Mouse (Mus musculus): ENCODE measurements around the gene Snx3. TPM values are rescaled to one million over a fixed set of nuclear protein-coding genes. Genes with fewer than 3 reads are reported as not detected.

The Snx3 gene
- polyA plus RNA-seq (2014; fragmentation: Nextera tagmentation; extraction: Ambion mirVana) = 340 and 342 TPM in 2 replicates

GRCm38 (mm10) chr10:42501775-42502348 is at the start of gene Snx3:
Gene Snx3, plus strand, starts transcription at chr10:42502030.
- Histone ChIP-seq H3K9me3 (ENCODE audit: control insufficient read depth, low read length) (no peaks in the 10 kb centered on the region), H3K9ac (ENCODE audit: low read length) (peak within 1 kb of the TSS; percentile 94), H3K4me2 (ENCODE audit: low read length) (peak within 1 kb of the TSS; percentile 76), H3K27me3 (ENCODE audit: control insufficient read depth, insufficient read depth, low read length) (no peaks in the 10 kb centered on the region), H3K4me1 (ENCODE audit: control insufficient read depth in 2 of 2, insufficient read depth in 2 of 2, low read length in 2 of 2) (peaks cover 5 to 13% of the 10 kb centered on the region in 2 experiments), H3K27ac (replicated peaks in 1 of 2; ENCODE audit: control insufficient read depth in 1 of 2, insufficient read depth in 1 of 2, low read depth in 2 of 2, low read length in 2 of 2) (peak within 1 kb of the TSS; percentile 80 to 98), H3K36me3 (ENCODE audit: control insufficient read depth, insufficient read depth, low read length) (peaks cover 23% of the 10 kb centered on the region; the same call in 1 of the 2 replicates), H3K4me3 (ENCODE audit: control insufficient read depth in 1 of 2, insufficient read depth in 1 of 2, low read depth in 1 of 2, low read length in 2 of 2) (peak within 1 kb of the TSS; percentile 85 to 86)
- ATAC-seq (ENCODE audit: insufficient number of reproducible peaks, insufficient read depth, low FRiP score, low read depth) = peak; percentile 96
- under 1% methylated on average over 68 of the region's 68 CpGs for WGBS

GRCm38 (mm10) chr10:42454266-42454665 is 47.6 kb upstream of the Snx3 start:
- 32% methylated on average over 11 of the region's 11 CpGs for WGBS
- 0 out of 2 replicates have a peak, but pooled peaks cover 7% of the 10 kb centered on the region for H3K36me3 ChIP-seq (ENCODE audit: control insufficient read depth, insufficient read depth, low read length)
- no peaks in the 10 kb centered on the region for H3K27me3 ChIP-seq (ENCODE audit: control insufficient read depth, insufficient read depth, low read length)
- H3K4me1 ChIP-seq (ENCODE audit: control insufficient read depth in 2 of 2, insufficient read depth in 2 of 2, low read length in 2 of 2) = peaks cover 6 to 22% of the 10 kb centered on the region in 2 experiments
- H3K4me3 ChIP-seq (ENCODE audit: control insufficient read depth in 1 of 2, insufficient read depth in 1 of 2, low read depth in 1 of 2, low read length in 2 of 2) = no peak overlapping the region
- H3K4me2 ChIP-seq (ENCODE audit: low read length) = no peak overlapping the region
- H3K9me3 ChIP-seq (ENCODE audit: control insufficient read depth, low read length) = peaks cover 5% of the 10 kb centered on the region
- no peak for ATAC-seq (ENCODE audit: insufficient number of reproducible peaks, insufficient read depth, low FRiP score, low read depth)
- no peak overlapping the region for H3K27ac ChIP-seq (replicated peaks in 1 of 2; ENCODE audit: control insufficient read depth in 1 of 2, insufficient read depth in 1 of 2, low read depth in 2 of 2, low read length in 2 of 2)
- no peak overlapping the region for H3K9ac ChIP-seq (ENCODE audit: low read length)

DNA sequence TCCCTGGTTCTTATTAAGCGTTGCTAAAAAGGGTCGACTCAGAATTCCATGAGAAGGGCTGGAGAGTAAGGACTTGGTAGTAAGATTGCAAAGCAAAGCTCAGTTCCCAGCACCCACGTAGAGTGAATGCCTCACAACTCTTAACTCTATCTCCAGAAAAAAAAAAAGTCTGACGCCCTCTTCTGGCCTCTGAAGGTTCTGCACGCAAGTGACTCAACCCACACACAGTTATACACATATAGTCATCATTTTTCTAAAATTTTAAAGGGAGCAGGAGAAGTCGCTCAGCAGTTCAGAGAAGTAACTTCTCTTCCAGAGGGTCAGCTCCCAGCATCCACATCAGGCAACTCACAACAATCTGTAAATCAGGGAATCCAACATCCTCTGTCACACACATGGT is 47.1 kb upstream of the Snx3 start:
- Histone ChIP-seq H3K4me1 (ENCODE audit: control insufficient read depth in 2 of 2, insufficient read depth in 2 of 2, low read length in 2 of 2) (peaks cover 6 to 21% of the 10 kb centered on the region in 2 experiments), H3K9ac (ENCODE audit: low read length) (no peak overlapping the region), H3K27ac (replicated peaks in 1 of 2; ENCODE audit: control insufficient read depth in 1 of 2, insufficient read depth in 1 of 2, low read depth in 2 of 2, low read length in 2 of 2) (no peak overlapping the region), H3K4me2 (ENCODE audit: low read length) (no peak overlapping the region), H3K27me3 (ENCODE audit: control insufficient read depth, insufficient read depth, low read length) (no peaks in the 10 kb centered on the region), H3K4me3 (ENCODE audit: control insufficient read depth in 1 of 2, insufficient read depth in 1 of 2, low read depth in 1 of 2, low read length in 2 of 2) (no peak overlapping the region), H3K9me3 (ENCODE audit: control insufficient read depth, low read length) (peaks cover 10% of the 10 kb centered on the region), H3K36me3 (ENCODE audit: control insufficient read depth, insufficient read depth, low read length) (0 out of 2 replicates have a peak, but pooled peaks cover 7% of the 10 kb centered on the region)
- 65% methylated on average over 6 of the region's 6 CpGs for WGBS
- no peak for ATAC-seq (ENCODE audit: insufficient number of reproducible peaks, insufficient read depth, low FRiP score, low read depth)

DNA sequence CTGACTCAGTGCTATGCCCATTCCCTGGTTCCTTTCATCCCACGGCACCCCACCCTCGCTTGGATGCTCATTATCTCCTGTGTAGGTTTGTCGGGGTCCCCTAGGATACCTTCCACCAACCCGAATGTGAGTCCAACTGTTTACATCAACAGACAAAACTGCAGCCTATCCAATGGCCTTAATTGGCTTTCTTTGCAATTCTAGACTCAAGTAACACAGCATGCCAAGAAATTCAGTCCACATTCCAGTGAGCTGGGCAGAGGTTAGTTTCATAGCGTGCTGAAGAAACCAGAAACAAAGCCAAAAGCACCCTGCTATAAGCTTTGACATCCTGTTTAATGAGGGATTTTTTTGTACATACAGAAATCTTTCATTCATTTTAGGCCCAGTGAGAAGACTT is 45.8 kb upstream of the Snx3 start:
- 80% methylated on average over 5 of the region's 5 CpGs for WGBS
- H3K36me3 ChIP-seq (ENCODE audit: control insufficient read depth, insufficient read depth, low read length) = 0 out of 2 replicates have a peak, but pooled peaks cover 1% of the 10 kb centered on the region
- H3K4me1 ChIP-seq (ENCODE audit: control insufficient read depth in 2 of 2, insufficient read depth in 2 of 2, low read length in 2 of 2) = peaks cover 6 to 21% of the 10 kb centered on the region in 2 experiments
- no peaks in the 10 kb centered on the region for H3K27me3 ChIP-seq (ENCODE audit: control insufficient read depth, insufficient read depth, low read length)
- no peak for ATAC-seq (ENCODE audit: insufficient number of reproducible peaks, insufficient read depth, low FRiP score, low read depth)
- H3K4me2 ChIP-seq (ENCODE audit: low read length) = no peak overlapping the region
- H3K27ac ChIP-seq (replicated peaks in 1 of 2; ENCODE audit: control insufficient read depth in 1 of 2, insufficient read depth in 1 of 2, low read depth in 2 of 2, low read length in 2 of 2) = no peak overlapping the region
- H3K9ac ChIP-seq (ENCODE audit: low read length) = no peak overlapping the region
- H3K9me3 ChIP-seq (ENCODE audit: control insufficient read depth, low read length) = peaks cover 11% of the 10 kb centered on the region
- H3K4me3 ChIP-seq (ENCODE audit: control insufficient read depth in 1 of 2, insufficient read depth in 1 of 2, low read depth in 1 of 2, low read length in 2 of 2) = no peak overlapping the region

DNA sequence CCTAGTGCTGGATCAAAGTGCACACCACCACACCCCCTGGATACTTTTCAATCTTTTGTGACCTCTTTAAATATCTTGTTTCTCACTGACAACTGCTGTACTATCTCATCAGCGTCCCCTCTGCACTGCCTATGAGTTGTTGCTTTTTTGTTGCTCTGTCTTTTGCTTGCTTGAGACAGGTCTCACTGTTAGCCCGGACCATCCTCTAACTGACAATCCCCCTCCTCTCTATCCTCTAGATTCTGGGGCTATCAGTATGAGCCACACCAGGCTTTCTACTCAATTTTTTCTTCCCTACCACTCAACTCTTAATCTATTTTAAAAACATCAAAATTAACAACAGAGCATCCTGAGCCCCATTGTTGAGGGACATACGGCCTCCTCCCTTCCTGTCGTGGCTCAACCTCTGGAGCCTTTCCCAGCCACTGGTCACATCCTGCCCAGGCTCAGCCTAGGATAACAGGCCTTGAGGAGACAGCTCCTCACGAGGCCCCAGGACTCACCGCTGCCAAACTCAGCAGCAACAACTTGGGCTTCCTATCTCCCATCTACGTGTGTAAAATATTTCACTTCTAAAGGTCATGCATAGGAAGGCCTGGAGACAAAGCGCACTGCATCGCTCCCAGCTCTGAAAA is 44.2 kb upstream of the Snx3 start:
- ATAC-seq (ENCODE audit: insufficient number of reproducible peaks, insufficient read depth, low FRiP score, low read depth) = peak; percentile 82
- no peaks in the 10 kb centered on the region for H3K27me3 ChIP-seq (ENCODE audit: control insufficient read depth, insufficient read depth, low read length)
- H3K27ac ChIP-seq (replicated peaks in 1 of 2; ENCODE audit: control insufficient read depth in 1 of 2, insufficient read depth in 1 of 2, low read depth in 2 of 2, low read length in 2 of 2) = peak overlapping the region; percentile 72 to 79
- 47% methylated on average over 9 of the region's 9 CpGs for WGBS
- peaks cover 11% of the 10 kb centered on the region for H3K9me3 ChIP-seq (ENCODE audit: control insufficient read depth, low read length)
- H3K4me2 ChIP-seq (ENCODE audit: low read length) = no peak overlapping the region
- H3K4me3 ChIP-seq (ENCODE audit: control insufficient read depth in 1 of 2, insufficient read depth in 1 of 2, low read depth in 1 of 2, low read length in 2 of 2) = no peak overlapping the region
- H3K9ac ChIP-seq (ENCODE audit: low read length) = no peak overlapping the region
- H3K36me3 ChIP-seq (ENCODE audit: control insufficient read depth, insufficient read depth, low read length) = no peaks in the 10 kb centered on the region
- H3K4me1 ChIP-seq (ENCODE audit: control insufficient read depth in 2 of 2, insufficient read depth in 2 of 2, low read length in 2 of 2) = peaks cover 6 to 21% of the 10 kb centered on the region in 2 experiments

GRCm38 (mm10) chr10:42464224-42464623 is 37.6 kb upstream of the Snx3 start:
- Histone ChIP-seq H3K4me2 (ENCODE audit: low read length) (peak overlapping the region; percentile 39), H3K27me3 (ENCODE audit: control insufficient read depth, insufficient read depth, low read length) (no peaks in the 10 kb centered on the region), H3K9ac (ENCODE audit: low read length) (peak overlapping the region; percentile 52; the same call in 1 of the 2 replicates), H3K36me3 (ENCODE audit: control insufficient read depth, insufficient read depth, low read length) (no peaks in the 10 kb centered on the region), H3K4me1 (ENCODE audit: control insufficient read depth in 2 of 2, insufficient read depth in 2 of 2, low read length in 2 of 2) (peaks cover 15 to 17% of the 10 kb centered on the region in 2 experiments), H3K27ac (replicated peaks in 1 of 2; ENCODE audit: control insufficient read depth in 1 of 2, insufficient read depth in 1 of 2, low read depth in 2 of 2, low read length in 2 of 2) (peak overlapping the region; percentile 83), H3K9me3 (ENCODE audit: control insufficient read depth, low read length) (peaks cover 6% of the 10 kb centered on the region), H3K4me3 (ENCODE audit: control insufficient read depth in 1 of 2, insufficient read depth in 1 of 2, low read depth in 1 of 2, low read length in 2 of 2) (no peak overlapping the region)
- 10% methylated on average over 5 of the region's 5 CpGs for WGBS
- peak; percentile 83 for ATAC-seq (ENCODE audit: insufficient number of reproducible peaks, insufficient read depth, low FRiP score, low read depth)

DNA sequence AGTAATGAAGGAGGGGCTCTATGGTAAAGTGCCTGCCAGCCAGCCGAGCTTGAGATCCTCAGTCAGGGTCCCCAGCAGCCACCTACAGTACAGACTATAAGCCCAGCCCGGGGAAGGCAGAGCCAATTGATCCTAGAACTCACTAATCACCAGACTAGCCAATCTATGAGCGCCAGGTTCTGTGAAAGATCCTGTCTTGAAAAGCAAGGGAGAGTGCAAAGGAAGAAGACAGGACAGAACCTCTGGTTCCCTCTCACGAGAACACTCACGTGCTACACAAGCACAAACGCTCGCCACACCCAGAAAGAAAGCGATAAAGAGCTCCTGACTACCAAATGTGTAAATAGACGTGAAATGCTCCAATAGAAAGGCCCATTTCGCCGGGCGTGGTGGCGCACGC is 37.0 kb upstream of the Snx3 start:
- Histone ChIP-seq H3K27ac (replicated peaks in 1 of 2; ENCODE audit: control insufficient read depth in 1 of 2, insufficient read depth in 1 of 2, low read depth in 2 of 2, low read length in 2 of 2) (peak overlapping the region; percentile 66 to 83), H3K36me3 (ENCODE audit: control insufficient read depth, insufficient read depth, low read length) (no peaks in the 10 kb centered on the region), H3K9me3 (ENCODE audit: control insufficient read depth, low read length) (peaks cover under 1% of the 10 kb centered on the region; the same call in 1 of the 2 replicates), H3K9ac (ENCODE audit: low read length) (no peak overlapping the region), H3K4me2 (ENCODE audit: low read length) (no peak overlapping the region), H3K4me3 (ENCODE audit: control insufficient read depth in 1 of 2, insufficient read depth in 1 of 2, low read depth in 1 of 2, low read length in 2 of 2) (no peak overlapping the region), H3K27me3 (ENCODE audit: control insufficient read depth, insufficient read depth, low read length) (no peaks in the 10 kb centered on the region), H3K4me1 (ENCODE audit: control insufficient read depth in 2 of 2, insufficient read depth in 2 of 2, low read length in 2 of 2) (peaks cover 15 to 17% of the 10 kb centered on the region in 2 experiments)
- 69% methylated on average over 14 of the region's 14 CpGs for WGBS
- ATAC-seq (ENCODE audit: insufficient number of reproducible peaks, insufficient read depth, low FRiP score, low read depth) = no peak

Measured in heart, embryonic 14.5 days (tissue).